Mouse (Mus musculus) heart, adult 9 months (tissue): Measurements from ENCODE around the gene Ccdc185.

Experiments
- DNase-seq, 2 experiments: peaks; one replicate each; pipeline ENCODE4 v3.0.0; 2022; ENCODE audit warnings: low spot score in 2 of 2

The Ccdc185 gene

DNA sequence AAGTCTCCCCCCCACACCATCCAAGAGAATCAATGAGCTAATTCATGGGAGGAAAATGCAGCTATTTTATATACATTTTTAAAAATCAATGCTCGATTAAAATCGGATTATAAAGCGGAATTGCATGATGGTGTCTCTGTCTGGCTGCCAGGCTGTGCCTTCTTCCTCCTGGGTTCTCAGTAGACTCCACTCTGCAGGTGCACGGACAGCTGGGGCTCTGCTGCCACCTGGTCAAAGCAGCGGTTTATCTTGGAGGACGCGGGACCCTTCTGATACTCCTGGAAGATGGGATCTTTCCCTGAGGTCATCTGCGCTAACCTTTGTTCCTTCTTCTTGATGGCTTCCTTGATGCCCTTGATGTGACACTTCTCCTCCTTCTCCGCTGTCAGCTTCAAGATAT, 1.9 kb downstream of the Ccdc185 start:
- no peak for DNase-seq

DNA sequence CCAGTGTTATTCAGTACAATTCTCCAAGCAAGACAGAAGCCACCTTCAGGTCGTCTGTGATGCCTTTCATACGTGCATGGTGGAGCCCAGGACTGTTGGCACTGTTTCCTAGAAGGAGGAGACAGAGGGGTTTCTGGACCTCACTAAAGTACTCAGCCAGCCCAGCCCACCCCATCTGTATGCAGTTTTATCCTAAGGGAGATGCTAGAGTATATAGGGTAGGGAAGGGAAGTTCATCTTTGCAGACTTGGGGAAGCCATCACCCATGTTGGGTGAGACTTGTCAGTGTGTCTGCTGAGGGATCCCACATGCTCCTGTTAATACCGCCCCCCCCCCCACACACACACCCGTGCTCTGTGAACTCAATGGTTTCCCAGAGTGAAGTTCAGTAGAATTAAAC, 13.1 kb downstream of the Ccdc185 start:
- DNase-seq, result no peak

- DNase-seq, result peak; percentile 1 to 7
These were observed 16.3 kb downstream of the Ccdc185 start for GRCm38 (mm10) chr1:182732695-182733094.

GRCm38 (mm10) chr1:182729002-182729401, 20.0 kb downstream of the Ccdc185 start:
- DNase-seq, result no peak

DNA sequence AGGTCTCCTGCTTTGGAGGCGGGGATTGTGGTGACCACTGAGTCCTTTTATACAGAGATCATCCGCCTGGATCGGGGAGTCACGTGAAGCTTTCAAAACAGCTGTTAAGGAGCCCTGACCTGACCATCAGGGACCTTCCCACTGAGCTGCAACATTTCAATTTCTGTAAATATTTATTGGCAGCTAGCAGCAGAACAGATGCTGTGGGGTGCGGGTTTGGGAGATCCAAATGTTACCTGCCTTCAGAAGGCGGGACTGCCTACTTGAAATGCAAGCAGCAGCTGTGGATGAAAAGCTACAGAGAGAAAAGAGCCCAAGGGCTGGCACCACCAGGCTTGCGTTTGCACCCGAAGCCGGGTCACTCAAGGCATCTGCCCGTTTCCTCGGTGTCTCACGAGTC, 21.4 kb downstream of the Ccdc185 start:
- DNase-seq, result no peak

DNA sequence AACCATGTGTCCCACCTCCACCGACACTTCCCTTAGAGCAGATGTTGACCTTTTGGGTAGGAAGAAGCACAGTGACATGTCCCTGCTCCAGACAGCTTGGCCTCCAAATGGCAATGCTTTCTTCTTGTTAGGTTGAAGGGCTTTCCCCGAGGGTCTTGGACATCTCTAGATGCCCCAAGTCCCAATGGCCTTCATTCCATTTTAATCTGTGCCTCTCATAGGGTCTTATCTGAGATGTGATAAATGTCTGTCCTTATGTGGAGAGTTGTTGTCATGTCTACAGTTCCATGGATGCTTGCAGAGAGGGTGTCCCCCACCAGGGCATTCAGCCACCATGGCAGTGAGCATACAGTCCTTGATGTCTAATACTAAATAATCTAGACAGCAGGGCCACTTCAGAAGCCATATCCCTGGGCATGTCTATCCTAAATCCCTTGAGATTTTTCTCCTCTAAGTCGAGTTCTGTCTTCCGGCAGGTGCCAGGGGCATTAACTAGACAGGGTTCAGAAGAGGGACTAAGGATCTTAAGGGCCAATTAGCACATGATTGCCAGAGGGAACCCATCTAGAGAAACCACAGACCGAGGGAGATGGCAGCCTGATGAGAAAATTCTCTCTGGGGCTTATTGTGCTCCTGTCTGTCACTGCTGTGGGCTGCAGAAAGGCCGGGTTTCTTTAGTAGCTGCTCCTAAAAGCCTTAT, 34.6 kb downstream of the Ccdc185 start:
- DNase-seq, result no peak

DNA sequence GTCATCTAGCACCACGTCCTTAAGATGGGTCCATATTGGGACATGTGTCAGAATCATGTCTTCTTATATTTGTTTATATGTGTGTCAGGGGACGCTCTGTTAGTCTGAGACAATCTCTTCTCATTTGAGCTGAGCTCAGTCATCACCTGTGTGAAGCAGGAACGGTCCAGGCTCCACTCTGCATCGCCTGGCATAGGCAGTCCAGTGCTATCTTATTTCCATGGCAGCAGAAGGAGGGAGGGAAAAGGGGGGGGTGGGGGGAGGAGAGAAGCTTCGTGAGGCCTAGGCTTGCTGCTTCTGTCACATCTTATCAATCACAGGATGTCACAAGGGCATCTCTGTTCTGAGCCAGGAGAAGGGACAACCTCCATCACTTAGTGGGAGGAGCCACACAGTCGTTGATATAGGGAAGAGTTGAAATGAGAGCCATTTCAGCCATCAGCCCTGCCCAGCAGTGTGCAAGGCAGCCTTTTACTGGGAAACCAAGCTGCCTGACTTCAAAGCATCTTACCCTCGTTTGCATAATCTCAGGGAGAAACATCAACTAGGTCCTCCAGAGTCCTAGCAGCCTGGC, 37.5 kb downstream of the Ccdc185 start:
- DNase-seq, result no peak

DNA sequence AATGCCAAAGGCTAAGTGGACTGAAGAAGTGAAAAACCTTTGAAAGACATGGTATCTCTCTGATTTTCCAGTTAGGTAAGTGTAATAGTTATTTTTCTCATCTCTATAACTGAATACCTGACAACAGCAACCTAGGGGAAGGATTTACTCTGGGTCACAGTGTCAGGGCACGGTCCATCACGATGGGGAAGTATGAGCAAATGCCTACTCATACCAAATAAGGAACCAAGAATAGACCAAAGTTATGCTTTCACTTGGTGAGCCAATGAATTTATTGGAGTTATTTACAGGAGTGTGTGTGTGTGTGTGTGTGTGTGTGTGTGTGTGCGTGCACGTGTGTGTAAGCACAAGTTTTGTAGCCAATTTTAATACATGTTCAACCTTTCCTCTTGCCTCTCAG, 41.5 kb downstream of the Ccdc185 start:
- no peak for DNase-seq

GRCm38 (mm10) chr1:182704882-182705281, 44.1 kb downstream of the Ccdc185 start:
- DNase-seq, result no peak

DNA sequence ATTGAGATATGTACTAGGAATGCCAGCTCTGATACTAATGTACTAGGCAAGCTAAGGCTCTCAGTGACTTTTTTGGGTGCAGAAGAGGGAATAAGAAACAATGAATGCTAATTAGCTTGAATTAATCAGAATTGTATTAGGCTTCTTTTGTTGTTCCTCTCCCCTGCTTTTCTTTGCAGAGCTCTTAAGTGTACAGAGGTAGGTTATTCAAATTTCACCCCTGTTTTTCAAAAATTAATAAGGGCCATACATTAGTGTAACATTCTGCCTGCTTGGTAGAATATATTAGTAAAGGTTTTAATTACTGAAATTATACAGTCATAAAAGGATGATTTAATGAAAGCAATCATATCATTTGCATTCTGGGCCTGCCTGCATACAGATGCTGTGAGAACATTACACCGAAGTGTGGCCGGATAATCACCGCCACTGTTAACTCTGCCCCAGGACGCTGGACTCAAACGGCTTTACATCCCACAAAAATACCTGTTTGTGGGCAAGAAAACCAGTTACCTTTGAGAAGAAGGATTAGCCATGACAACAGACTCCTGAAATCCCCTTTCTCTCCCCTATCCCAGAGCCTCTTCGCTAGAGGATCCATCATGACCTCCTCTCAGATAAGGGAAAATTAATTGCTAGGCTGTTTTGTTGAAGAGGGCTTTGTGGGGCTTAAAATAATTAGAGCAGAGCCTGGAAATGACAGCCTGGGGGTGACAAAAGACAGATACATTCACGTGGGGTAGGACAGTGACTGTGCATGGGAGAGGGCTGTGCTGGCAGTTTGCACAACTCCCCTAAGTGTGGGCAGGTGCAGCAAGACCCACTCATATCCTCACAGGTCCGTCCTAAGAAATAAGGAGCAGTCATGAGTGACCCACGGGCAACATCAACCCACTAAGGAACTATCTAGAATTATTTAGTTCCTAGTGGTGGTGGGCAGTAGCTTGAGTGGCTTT, 49.3 kb downstream of the Ccdc185 start:
- no peak for DNase-seq
